Mouse (Mus musculus) stomach, embryonic 14.5 days (tissue): Measurements from ENCODE around the gene Tmub2. TPM values are rescaled to one million over a fixed set of nuclear protein-coding genes. Genes with fewer than 3 reads are reported as not detected.

Experiments used
- ATAC-seq: fragments of 200-750 bp; cut with Nextera tagmentation; 2 replicates; pipeline ENCODE4 v1.8.0; 2017; ENCODE audit warnings: low read depth, moderate TSS enrichment; ENCODE audit not compliant: insufficient number of reproducible peaks, insufficient read depth, low FRiP score
- H3K27ac ChIP-seq: fragments of 300-500 bp; sonication (generic); 2 replicates; pipeline ENCODE4 v1.5.1; 2014; ENCODE audit warnings: mild to moderate bottlenecking, low read length, moderate library complexity, mixed read lengths
- H3K27me3 ChIP-seq: fragments of 300-500 bp; sonication (generic); 2 replicates; pipeline ENCODE4 v1.6.1; 2014; ENCODE audit warnings: low read length, control low read depth, mixed read lengths; ENCODE audit not compliant: control insufficient read depth, insufficient read depth
- H3K36me3 ChIP-seq: fragments of 300-500 bp; sonication (generic); 2 replicates; pipeline ENCODE4 v1.6.1; 2014; ENCODE audit warnings: mild to moderate bottlenecking, control low read depth, low read length, moderate library complexity, mixed read lengths; ENCODE audit not compliant: control insufficient read depth, insufficient read depth
- H3K4me1 ChIP-seq: fragments of 300-500 bp; sonication (generic); 2 replicates; pipeline ENCODE4 v1.6.1; 2014; ENCODE audit warnings: low read length, control low read depth, mixed read lengths; ENCODE audit not compliant: control insufficient read depth, insufficient read depth
- H3K4me2 ChIP-seq: fragments of 300-500 bp; sonication (generic); replicated peaks from 2 replicates; pipeline ENCODE4 v1.6.1; 2014; ENCODE audit warnings: low read depth, low read length, control low read depth
- H3K4me3 ChIP-seq: fragments of 300-500 bp; sonication (generic); 2 replicates; pipeline ENCODE4 v1.5.1; 2014; ENCODE audit warnings: low read depth, low read length, control low read depth
- H3K9ac ChIP-seq: fragments of 300-500 bp; sonication (generic); replicated peaks from 2 replicates; pipeline ENCODE4 v1.6.1; 2014; ENCODE audit warnings: low read depth, mild to moderate bottlenecking, control low read depth, low read length, moderate library complexity, mixed read lengths
- H3K9me3 ChIP-seq: fragments of 300-500 bp; sonication (generic); 2 replicates; pipeline ENCODE4 v1.6.1; 2016; ENCODE audit warnings: low read depth, low read length, control low read depth; ENCODE audit not compliant: control insufficient read depth
- WGBS: fragments of 180-500 bp; shearing (Covaris S2); extraction: QIAGEN DNeasy Blood & Tissue Kit; methylation state at CpG from one replicate; pipeline ENCODE4 v1.1.7; 2014; 5-methylcytosine and 5-hydroxymethylcytosine counted together
- polyA plus RNA-seq: library from polyadenylated mRNA; unstranded; fragments of >200 nt; fragmentation: Nextera tagmentation; extraction: Ambion mirVana; gene quantifications from 2 replicates; pipeline ENCODE4 v1.2.1, GENCODE M21; 2014

Gene Tmub2
- polyA plus RNA-seq, 1 experiment from 2014 or later: 53.0 TPM

GRCm38 (mm10) chr11:102334010-102334409, 49.3 kb downstream of the Tmub2 start:
- no peaks in the 10 kb centered on the region for H3K36me3 ChIP-seq
- ATAC-seq: no peak
- no peak overlapping the region for H3K4me2 ChIP-seq
- no peaks in the 10 kb centered on the region for H3K27me3 ChIP-seq
- 43% methylated on average over 4 of the region's 4 CpGs for WGBS
- H3K9me3 ChIP-seq: no peaks in the 10 kb centered on the region
- no peaks in the 10 kb centered on the region for H3K4me1 ChIP-seq
- no peak overlapping the region for H3K4me3 ChIP-seq
- no peak overlapping the region for H3K27ac ChIP-seq
- H3K9ac ChIP-seq: no peak overlapping the region

DNA sequence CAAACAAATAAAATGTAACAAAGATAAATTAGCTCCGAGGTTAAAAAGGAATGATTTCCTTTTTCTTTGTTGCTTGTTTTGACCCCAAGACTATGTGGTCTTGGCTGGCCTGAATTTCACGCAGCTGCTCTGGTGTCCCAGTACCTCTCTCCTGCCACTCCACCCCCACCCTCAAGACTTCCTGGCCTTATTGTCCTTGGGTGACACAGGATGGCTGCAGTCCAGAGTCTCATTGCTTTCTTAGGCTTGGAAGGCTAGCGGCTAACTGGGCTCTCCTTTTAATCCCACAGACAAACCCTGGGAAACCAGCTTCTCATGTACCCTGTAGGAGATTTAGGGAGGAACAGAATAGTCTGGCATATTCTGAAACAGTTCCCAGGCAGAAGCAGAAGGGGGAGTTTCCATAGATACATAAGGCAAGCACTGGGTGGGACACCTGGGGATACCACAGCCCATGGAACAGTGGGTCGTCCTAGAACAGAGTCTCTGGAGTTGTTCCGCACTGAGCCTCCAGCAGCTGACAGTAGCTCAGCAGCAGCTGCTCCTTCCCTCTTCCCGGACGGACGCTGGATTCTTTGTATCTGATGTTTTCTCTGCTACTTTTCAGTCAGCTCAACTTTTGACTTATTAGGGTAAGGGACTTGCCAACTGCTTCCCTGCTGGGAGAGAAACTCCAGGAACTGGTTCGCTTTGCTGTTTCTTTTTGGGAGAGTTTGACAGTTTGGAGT, 50.4 kb downstream of the Tmub2 start:
- no peaks in the 10 kb centered on the region for H3K9me3 ChIP-seq
- H3K27me3 ChIP-seq: no peaks in the 10 kb centered on the region
- H3K4me3 ChIP-seq: no peak overlapping the region
- no peaks in the 10 kb centered on the region for H3K36me3 ChIP-seq
- WGBS: 32% methylated on average over 9 of the region's 9 CpGs
- no peak overlapping the region for H3K4me2 ChIP-seq
- H3K9ac ChIP-seq: no peak overlapping the region
- H3K4me1 ChIP-seq: no peaks in the 10 kb centered on the region
- no peak for ATAC-seq
- 0 out of 2 replicates have a peak overlapping the region, but pooled peaks have one; percentile 15 for H3K27ac ChIP-seq

DNA sequence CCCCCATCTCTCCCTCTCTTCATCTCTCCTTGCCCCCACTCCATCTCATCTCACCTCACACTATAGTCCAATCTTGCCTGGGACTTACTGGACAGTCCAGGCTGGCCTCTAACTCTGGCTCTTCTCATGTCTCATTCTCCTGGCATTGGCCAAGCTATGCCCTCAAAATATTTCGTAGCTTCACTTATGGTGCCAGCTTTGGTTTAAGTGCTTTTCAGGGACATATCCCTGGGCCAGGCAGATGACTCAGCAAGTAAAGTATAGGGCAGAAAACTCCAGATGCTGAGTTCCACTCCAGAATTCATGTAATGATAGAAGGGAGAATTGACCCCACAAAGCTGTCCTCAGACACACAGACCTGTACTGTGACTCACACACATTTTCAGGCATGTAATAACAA, 51.5 kb downstream of the Tmub2 start:
- Histone ChIP-seq H3K4me1 (no peaks in the 10 kb centered on the region), H3K27ac (no peak overlapping the region), H3K4me2 (no peak overlapping the region), H3K4me3 (no peak overlapping the region), H3K9me3 (no peaks in the 10 kb centered on the region), H3K9ac (no peak overlapping the region), H3K36me3 (no peaks in the 10 kb centered on the region), H3K27me3 (no peaks in the 10 kb centered on the region)
- no peak for ATAC-seq
- WGBS: 87% methylated on average over 1 of the region's 1 CpGs

DNA sequence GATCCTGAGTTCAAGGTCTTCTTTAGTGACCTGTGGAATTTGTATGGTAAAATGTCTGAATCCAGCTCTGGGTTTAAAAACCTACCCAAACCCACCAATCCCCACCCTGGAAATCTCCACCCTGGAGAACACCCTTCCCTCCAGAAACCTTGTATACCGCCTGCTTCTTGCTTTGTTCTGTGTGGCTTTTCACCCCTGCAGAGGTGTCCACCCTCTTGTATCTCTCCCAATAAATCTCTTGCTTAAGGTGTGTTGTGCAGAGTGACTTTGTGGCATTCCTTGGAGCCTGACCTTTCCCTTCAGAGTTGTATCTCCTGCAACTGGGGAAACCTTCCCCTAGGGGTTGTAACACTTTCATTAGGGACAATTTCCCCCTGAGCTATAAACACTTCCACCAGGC, 53.2 kb downstream of the Tmub2 start:
- ATAC-seq: no peak
- Histone ChIP-seq H3K4me3 (no peak overlapping the region), H3K27ac (no peak overlapping the region), H3K27me3 (no peaks in the 10 kb centered on the region), H3K9me3 (no peaks in the 10 kb centered on the region), H3K4me2 (no peak overlapping the region), H3K9ac (no peak overlapping the region), H3K4me1 (no peaks in the 10 kb centered on the region), H3K36me3 (no peaks in the 10 kb centered on the region)
- WGBS: 58% methylated on average over 1 of the region's 1 CpGs

DNA sequence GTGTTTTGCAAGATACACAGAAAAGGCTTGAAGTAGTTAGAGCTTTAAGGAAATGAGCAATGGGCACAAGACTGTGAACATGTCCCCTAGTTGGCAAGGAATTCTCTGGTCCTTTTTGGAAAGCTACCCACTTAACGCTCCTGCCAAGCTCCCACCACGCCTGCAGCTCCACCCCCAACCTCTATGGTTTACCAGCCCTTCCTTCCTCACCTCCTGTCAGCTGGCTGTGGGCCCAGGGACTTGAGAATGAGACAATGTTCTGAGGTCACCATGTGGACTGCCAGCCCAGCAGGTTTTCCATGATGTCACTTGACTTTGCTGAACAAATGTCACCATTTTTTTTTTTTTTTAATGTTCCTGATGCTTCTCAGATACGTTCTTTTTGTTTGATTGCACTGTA, 53.8 kb downstream of the Tmub2 start:
- no peak overlapping the region for H3K4me2 ChIP-seq
- no peaks in the 10 kb centered on the region for H3K9me3 ChIP-seq
- ATAC-seq: no peak
- 34% methylated on average over 3 of the region's 3 CpGs for WGBS
- H3K4me3 ChIP-seq: no peak overlapping the region
- H3K27me3 ChIP-seq: no peaks in the 10 kb centered on the region
- no peak overlapping the region for H3K27ac ChIP-seq
- no peaks in the 10 kb centered on the region for H3K36me3 ChIP-seq
- no peak overlapping the region for H3K9ac ChIP-seq
- H3K4me1 ChIP-seq: no peaks in the 10 kb centered on the region

Other genes with a start within 250 kb of the Tmub2 start
- gene Cd300lg, start 243.4 kb upstream of the Tmub2 start, polyA plus RNA-seq: 1.1 and 1.2 TPM in 2 replicates
- 8.4 and 8.5 TPM in 2 replicates for gene Mpp2, start 196.4 kb upstream of the Tmub2 start, polyA plus RNA-seq
- gene Ppy, start 183.6 kb upstream of the Tmub2 start, polyA plus RNA-seq: not detected in 2 replicates
- 5.2 and 11.2 TPM in 2 replicates for gene Pyy, start 177.1 kb upstream of the Tmub2 start, polyA plus RNA-seq
- not detected in 2 replicates for gene Nags, start 139.4 kb upstream of the Tmub2 start, polyA plus RNA-seq
- 23.0 and 24.8 TPM in 2 replicates for gene Tmem101, start 128.5 kb upstream of the Tmub2 start, polyA plus RNA-seq
- 88.2 and 88.5 TPM in 2 replicates for gene Lsm12, start 99.6 kb upstream of the Tmub2 start, polyA plus RNA-seq
- gene G6pc3, start 95.3 kb upstream of the Tmub2 start, polyA plus RNA-seq: 34.4 and 36.6 TPM in 2 replicates
- 41.5 and 46.4 TPM in 2 replicates for gene Hdac5, start 54.8 kb upstream of the Tmub2 start, polyA plus RNA-seq
- 11.4 and 11.8 TPM in 2 replicates for gene BC030867, start 36.0 kb upstream of the Tmub2 start, polyA plus RNA-seq
- gene Asb16, start 16.2 kb upstream of the Tmub2 start, polyA plus RNA-seq: not detected in 2 replicates
- gene Atxn7l3, start 11.7 kb downstream of the Tmub2 start, polyA plus RNA-seq: 18.7 and 19.0 TPM in 2 replicates
- 77.3 and 87.2 TPM in 2 replicates for gene Ubtf, start 34.8 kb downstream of the Tmub2 start, polyA plus RNA-seq
- gene Slc4a1, start 81.3 kb downstream of the Tmub2 start, polyA plus RNA-seq: 4.2 and 4.6 TPM in 2 replicates
- 7.9 and 9.7 TPM in 2 replicates for gene Rundc3a, start 108.5 kb downstream of the Tmub2 start, polyA plus RNA-seq
- gene Slc25a39, start 123.0 kb downstream of the Tmub2 start, polyA plus RNA-seq: 215 and 216 TPM in 2 replicates
- gene Grn, start 145.4 kb downstream of the Tmub2 start, polyA plus RNA-seq: 112 and 122 TPM in 2 replicates
- gene Fam171a2, start 162.8 kb downstream of the Tmub2 start, polyA plus RNA-seq: 7.1 and 8.0 TPM in 2 replicates
- gene Itga2b, start 185.2 kb downstream of the Tmub2 start, polyA plus RNA-seq: 6.4 and 7.5 TPM in 2 replicates